Mouse (Mus musculus) effector memory CD4-positive, alpha-beta T cell, adult 5 months (primary cell): Measurements from ENCODE around the gene Vmn2r35. TPM values are rescaled to one million over a fixed set of nuclear protein-coding genes. Genes with fewer than 3 reads are reported as not detected.

Source experiments
- polyA plus RNA-seq: library from polyadenylated mRNA; unstranded; fragments of 100-300 nt; shearing (Covaris generic); gene quantifications from one replicate; pipeline ENCODE4 v1.2.1, GENCODE M21; 2017

Vmn2r35 gene
- not detected for polyA plus RNA-seq

DNA sequence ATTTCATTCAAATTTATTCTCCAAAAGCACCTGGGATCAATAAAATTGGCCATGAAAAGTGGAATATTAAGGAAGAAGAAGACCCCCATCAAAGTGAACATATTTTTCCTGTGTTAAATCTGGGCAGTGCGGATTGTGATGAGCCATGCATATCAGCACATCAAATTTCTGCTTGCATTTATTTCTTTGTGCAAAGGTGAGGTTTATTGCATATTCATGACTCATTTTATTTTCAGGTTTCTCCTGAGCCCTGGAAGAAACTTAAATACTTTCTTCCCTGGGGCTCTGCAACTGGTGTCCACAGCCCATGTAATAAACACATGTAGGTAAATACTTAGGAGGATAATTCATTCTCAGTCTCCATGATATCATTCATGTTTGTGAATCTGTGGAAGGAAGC is at the start of gene Vmn2r35:
TSS of gene Vmn2r35 (minus strand) at position 101 of the 400 bp plus-strand sequence.

Other genes starting within 250 kb of the Vmn2r35 start
- not detected for gene Vmn2r34, start 130.4 kb downstream of the Vmn2r35 start, polyA plus RNA-seq
- gene Vmn2r36, start 82.6 kb upstream of the Vmn2r35 start, polyA plus RNA-seq, result not detected